Mouse (Mus musculus): ENCODE measurements around the gene Chsy1. TPM values are rescaled to one million over a fixed set of nuclear protein-coding genes. Genes with fewer than 3 reads are reported as not detected.
A peak's percentile ranks its signal among the peaks of the same experiment; 100 is the strongest.

Chsy1 gene
- 18.2 and 18.5 TPM in 2 replicates for polyA plus RNA-seq (2015; fragmentation: Nextera tagmentation; extraction: Ambion mirVana)

DNA sequence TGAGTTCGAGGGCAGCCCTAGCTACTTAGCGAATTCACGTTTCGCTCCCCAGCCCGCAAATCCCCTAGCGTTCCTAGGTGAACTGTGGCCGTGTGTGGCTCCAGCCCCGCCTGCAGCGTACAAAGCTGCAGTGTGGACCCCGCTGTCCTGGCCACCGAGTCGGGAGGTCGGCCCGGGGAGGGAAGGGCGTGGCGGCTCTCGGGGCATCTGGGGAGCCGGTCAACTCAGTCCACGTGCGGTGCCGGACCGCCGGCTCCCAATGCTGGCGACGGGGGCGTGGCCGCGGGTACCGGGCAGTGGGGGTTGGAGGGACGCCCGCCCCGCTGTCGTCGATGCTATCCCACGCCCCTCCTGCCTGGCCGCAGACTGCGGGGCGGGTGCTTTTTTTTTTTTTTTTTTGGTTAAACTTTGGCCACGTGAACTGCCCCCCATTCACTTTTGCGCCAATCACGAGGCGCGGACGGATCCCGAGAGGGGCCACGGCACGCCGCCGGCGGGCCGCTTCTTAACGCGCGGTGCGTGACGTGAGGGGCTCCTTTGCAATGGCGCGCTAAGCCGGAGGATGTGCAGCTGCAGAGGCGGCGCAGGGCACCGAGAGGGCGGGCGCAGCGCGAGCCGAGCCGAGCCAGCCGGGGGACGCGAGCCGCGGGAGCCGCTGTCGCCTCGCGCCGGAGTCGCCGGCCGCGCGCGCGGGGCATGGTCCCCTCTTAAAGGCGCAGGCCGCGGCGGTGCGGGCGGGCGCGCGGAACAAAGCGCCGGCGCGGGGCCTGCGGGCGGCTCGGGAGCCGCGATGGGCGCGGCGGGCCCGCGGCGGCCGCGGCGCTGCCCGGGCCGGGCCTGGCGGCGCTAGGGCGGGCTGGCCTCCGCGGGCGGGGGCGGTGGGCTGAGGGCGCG, at the start of gene Chsy1:
Chsy1 (plus strand) TSS at position 555 of the 894 bp plus-strand sequence.
- peak within 1 kb of the TSS; percentile 71 for H3K9ac ChIP-seq
- H3K4me3 ChIP-seq = peak within 1 kb of the TSS; percentile 91
- no peaks in the 10 kb centered on the region for H3K36me3 ChIP-seq
- H3K27ac ChIP-seq = peak within 1 kb of the TSS; percentile 91
- H3K27me3 ChIP-seq = no peaks in the 10 kb centered on the region
- ATAC-seq (ENCODE audit: borderline replicate concordance, extremely low read depth, low FRiP score, low TSS enrichment) = peak; percentile 86
- H3K4me1 ChIP-seq = peaks cover 58% of the 10 kb centered on the region
- peak within 1 kb of the TSS; percentile 71 for H3K4me2 ChIP-seq
- H3K9me3 ChIP-seq = no peaks in the 10 kb centered on the region
- whole genome bisulfite sequencing = under 1% methylated on average over 99 of the region's 123 CpGs

DNA sequence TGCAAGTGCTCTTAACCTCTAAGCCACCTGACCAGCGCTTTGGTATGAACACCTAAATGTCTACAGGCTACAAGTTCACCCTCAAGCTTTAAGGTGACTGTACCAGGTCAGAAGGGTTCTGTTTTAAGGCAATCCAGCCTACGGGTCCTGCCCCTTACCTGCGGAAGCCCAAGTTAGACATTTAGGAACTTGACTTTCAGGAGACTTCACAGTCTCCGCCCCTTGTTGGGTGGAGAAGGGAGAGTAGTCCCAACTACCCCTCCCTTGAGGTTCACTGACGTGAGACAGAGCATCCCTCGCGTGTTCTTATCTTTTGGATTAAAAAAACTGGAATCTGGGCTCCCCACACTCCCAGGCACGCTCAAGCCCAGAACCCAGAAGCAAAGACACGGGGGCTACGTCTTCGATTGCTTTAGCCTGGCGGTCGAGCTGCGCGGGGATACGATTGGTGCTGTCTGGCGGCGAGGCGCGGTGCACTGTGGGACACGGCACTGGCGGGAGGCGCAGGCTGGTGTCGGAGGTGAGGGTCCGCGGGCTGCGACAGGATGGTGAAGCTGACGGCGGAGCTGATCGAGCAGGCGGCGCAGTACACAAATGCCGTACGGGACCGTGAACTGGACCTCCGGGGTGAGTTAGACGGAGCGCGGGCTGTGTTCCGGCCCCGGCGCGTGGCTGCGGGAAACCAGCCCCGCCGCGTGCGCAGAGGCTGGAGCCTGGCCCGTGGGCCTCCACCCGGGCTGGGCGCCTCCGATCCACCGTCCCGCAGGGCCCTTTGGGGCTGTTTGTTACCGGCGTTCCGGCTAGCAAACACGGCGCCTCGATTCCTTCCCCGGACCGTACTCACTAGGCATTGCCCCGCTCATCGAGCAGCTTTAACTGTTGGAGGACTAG, 49.0 kb upstream of the Chsy1 start:
- peaks cover 12% of the 10 kb centered on the region for H3K4me1 ChIP-seq
- peak overlapping the region; percentile 99 for H3K4me3 ChIP-seq
- peaks cover 27% of the 10 kb centered on the region for H3K36me3 ChIP-seq
- WGBS = under 1% methylated on average over 64 of the region's 64 CpGs
- H3K27me3 ChIP-seq = no peaks in the 10 kb centered on the region
- H3K4me2 ChIP-seq = peak overlapping the region; percentile 78
- peak overlapping the region; percentile 75 for H3K27ac ChIP-seq
- H3K9ac ChIP-seq = peak overlapping the region; percentile 92
- H3K9me3 ChIP-seq = no peaks in the 10 kb centered on the region
- ATAC-seq (ENCODE audit: borderline replicate concordance, extremely low read depth, low FRiP score, low TSS enrichment) = peak; percentile 96

GRCm38 (mm10) chr7:66061057-66061456, 48.3 kb upstream of the Chsy1 start:
- 0 out of 2 replicates have a peak overlapping the region, but pooled peaks have one; percentile 75 for H3K27ac ChIP-seq
- H3K27me3 ChIP-seq = no peaks in the 10 kb centered on the region
- peaks cover 31% of the 10 kb centered on the region for H3K36me3 ChIP-seq
- peaks cover 12% of the 10 kb centered on the region for H3K4me1 ChIP-seq
- H3K4me3 ChIP-seq = peak overlapping the region; percentile 99
- peak overlapping the region; percentile 92 for H3K9ac ChIP-seq
- ATAC-seq (ENCODE audit: borderline replicate concordance, extremely low read depth, low FRiP score, low TSS enrichment) = no peak
- under 1% methylated on average over 14 of the region's 14 CpGs for WGBS
- H3K4me2 ChIP-seq = peak overlapping the region; percentile 78
- no peaks in the 10 kb centered on the region for H3K9me3 ChIP-seq

- no peak for ATAC-seq (ENCODE audit: borderline replicate concordance, extremely low read depth, low FRiP score, low TSS enrichment)
- Histone ChIP-seq H3K9me3 (no peaks in the 10 kb centered on the region), H3K4me1 (peaks cover 21% of the 10 kb centered on the region), H3K27me3 (no peaks in the 10 kb centered on the region), H3K4me3 (no peak overlapping the region), H3K9ac (no peak overlapping the region), H3K4me2 (no peak overlapping the region), H3K36me3 (peaks cover 54% of the 10 kb centered on the region), H3K27ac (no peak overlapping the region)
- WGBS = 65% methylated on average over 2 of the region's 2 CpGs
Observed at GRCm38 (mm10) chr7:66076411-66076810, 32.9 kb upstream of the Chsy1 start.

DNA sequence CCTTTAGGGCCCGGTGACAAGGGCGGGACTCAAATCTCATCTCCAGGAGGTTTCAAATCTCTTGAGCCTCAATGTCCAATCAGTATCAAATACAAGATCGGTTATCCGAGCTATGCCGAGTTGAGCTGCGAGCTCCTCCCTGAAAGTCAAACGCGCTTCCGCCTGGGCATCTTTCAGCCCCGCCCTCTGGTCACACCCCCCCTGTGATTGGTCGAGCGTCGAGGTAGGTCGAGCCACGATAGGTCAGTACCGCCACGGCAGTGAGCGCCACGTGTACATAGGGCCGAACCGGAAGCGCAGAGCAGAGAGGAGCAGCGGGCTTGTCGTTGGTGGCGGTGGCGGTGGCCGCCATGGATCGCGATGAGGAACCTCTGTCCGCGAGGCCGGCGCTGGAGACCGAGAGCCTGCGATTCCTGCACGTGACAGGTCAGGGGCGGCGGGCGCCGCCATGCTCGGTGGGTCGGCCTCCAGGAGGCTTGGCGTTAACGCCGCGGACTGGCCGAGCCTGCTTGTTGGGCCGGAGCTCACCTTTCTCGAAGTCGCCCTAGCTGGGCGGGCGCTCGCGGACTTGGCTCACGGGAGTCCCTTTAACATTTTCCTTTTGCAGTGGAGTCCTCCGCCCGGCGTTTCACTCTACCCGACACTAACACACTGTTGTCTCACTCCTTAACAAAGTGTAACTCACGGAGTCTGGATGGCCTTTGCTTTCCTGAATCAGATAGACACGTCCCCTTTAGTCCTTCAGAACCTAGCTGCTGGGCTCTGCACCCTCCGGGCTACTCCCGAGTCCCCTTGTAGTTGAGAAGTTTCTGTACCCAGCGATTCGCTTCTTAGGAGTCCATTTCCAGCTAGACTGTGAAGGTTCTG, 29.7 kb upstream of the Chsy1 start, which contains the start of gene Selenos:
Selenos (plus strand) TSS at position 286 of the 867 bp plus-strand sequence.
- Histone ChIP-seq H3K4me3 (peak within 1 kb of the TSS; percentile 83), H3K27me3 (no peaks in the 10 kb centered on the region), H3K4me2 (peak within 1 kb of the TSS; percentile 77), H3K9me3 (no peaks in the 10 kb centered on the region), H3K4me1 (peaks cover 21% of the 10 kb centered on the region), H3K36me3 (peaks cover 49% of the 10 kb centered on the region), H3K9ac (peak within 1 kb of the TSS; percentile 69), H3K27ac (peak within 1 kb of the TSS; percentile 82)
- ATAC-seq (ENCODE audit: borderline replicate concordance, extremely low read depth, low FRiP score, low TSS enrichment) = peak; percentile 100
- WGBS = under 1% methylated on average over 65 of the region's 65 CpGs

DNA sequence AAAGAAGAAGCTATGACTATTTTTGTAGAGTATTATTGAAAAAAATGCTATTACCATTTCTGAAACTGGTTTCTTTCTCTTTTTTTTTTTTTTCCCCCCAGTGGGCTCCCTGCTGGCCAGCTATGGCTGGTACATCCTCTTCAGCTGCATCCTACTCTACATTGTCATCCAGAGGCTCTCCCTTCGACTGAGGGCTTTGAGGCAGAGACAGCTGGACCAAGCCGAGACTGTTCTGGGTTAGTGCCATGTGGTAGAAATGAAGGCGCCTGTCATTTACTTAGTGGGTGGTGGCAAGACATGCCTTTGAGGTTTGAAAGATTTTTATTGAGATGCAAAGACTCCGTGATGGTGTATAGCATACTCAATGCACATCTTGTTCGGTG, 29.1 kb upstream of the Chsy1 start:
- H3K27ac ChIP-seq = peak overlapping the region; percentile 82; the same call in 1 of the 2 replicates
- peaks cover 21% of the 10 kb centered on the region for H3K4me1 ChIP-seq
- H3K4me3 ChIP-seq = peak overlapping the region; percentile 83
- peak overlapping the region; percentile 77 for H3K4me2 ChIP-seq
- no peaks in the 10 kb centered on the region for H3K27me3 ChIP-seq
- no peak for ATAC-seq (ENCODE audit: borderline replicate concordance, extremely low read depth, low FRiP score, low TSS enrichment)
- H3K9ac ChIP-seq = peak overlapping the region; percentile 69
- no peaks in the 10 kb centered on the region for H3K9me3 ChIP-seq
- WGBS = 24% methylated on average over 5 of the region's 5 CpGs
- peaks cover 49% of the 10 kb centered on the region for H3K36me3 ChIP-seq

DNA sequence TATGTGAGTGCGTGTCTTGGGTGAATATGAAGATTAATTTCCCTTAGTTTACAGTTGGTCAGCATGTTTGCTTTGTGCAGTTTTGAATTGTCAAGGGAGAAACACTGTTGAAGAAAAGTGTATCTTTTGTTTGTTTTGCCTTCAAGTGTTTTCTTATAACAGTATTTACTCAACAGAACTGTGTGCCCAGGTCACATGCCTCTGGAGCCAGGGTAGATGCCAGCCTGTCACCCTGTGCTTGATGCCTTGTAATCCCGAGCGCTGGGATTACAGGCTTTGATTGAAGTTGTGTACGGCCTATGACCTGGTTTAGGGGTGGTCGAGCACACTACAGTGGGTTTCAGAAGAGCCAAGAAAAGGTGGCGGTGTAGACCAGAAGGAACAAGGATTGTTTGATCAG, 25.6 kb upstream of the Chsy1 start:
- H3K9me3 ChIP-seq = no peaks in the 10 kb centered on the region
- H3K9ac ChIP-seq = no peak overlapping the region
- no peak overlapping the region for H3K27ac ChIP-seq
- peaks cover 14% of the 10 kb centered on the region for H3K4me1 ChIP-seq
- H3K27me3 ChIP-seq = no peaks in the 10 kb centered on the region
- WGBS = 78% methylated on average over 6 of the region's 6 CpGs
- peaks cover 66% of the 10 kb centered on the region for H3K36me3 ChIP-seq
- no peak overlapping the region for H3K4me2 ChIP-seq
- no peak for ATAC-seq (ENCODE audit: borderline replicate concordance, extremely low read depth, low FRiP score, low TSS enrichment)
- H3K4me3 ChIP-seq = no peak overlapping the region

DNA sequence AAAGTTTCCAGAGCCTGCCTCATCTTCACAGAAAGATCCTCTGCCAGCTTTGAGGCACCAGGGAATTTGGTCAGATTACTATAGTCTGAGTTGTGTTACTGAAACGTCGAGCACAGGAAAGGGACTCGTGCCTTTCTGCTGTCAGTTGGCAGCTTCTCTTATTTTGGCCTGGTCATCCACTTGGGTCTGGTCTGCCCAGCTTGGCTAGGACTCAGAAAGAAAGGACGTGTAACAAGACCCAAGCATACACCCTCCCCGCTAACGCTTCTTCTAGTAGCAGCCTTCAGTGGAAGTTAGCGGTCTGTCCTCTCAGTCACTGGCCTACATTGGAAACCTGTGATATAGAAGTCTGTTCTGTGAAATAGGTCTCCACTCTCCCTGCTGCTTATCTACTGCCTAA, 24.8 kb upstream of the Chsy1 start:
- H3K27ac ChIP-seq = no peak overlapping the region
- 74% methylated on average over 7 of the region's 7 CpGs for WGBS
- H3K9me3 ChIP-seq = no peaks in the 10 kb centered on the region
- peaks cover 11% of the 10 kb centered on the region for H3K4me1 ChIP-seq
- no peak overlapping the region for H3K4me3 ChIP-seq
- H3K9ac ChIP-seq = no peak overlapping the region
- peaks cover 72% of the 10 kb centered on the region for H3K36me3 ChIP-seq
- no peak for ATAC-seq (ENCODE audit: borderline replicate concordance, extremely low read depth, low FRiP score, low TSS enrichment)
- H3K27me3 ChIP-seq = no peaks in the 10 kb centered on the region
- H3K4me2 ChIP-seq = no peak overlapping the region

DNA sequence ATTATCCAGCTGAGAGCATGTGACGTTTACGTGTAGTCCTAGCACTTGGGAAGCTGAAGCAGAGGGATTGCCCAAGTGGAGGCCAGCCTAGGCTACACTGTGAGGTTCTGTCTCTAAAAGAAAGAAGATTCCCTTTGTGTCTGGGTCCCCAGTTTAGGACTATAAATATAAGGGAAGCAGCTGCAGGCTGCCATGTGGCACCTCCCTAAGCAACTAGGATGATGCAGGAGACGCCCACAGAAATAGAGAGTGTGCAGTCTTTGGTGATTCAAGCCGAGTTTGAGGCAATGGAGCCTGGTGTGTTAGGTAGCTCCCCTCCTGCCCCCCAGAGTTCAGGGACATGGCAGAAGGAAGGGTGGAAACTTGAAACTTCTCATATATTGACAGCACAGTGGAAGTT, 21.7 kb upstream of the Chsy1 start:
- no peak overlapping the region for H3K9ac ChIP-seq
- H3K27ac ChIP-seq = no peak overlapping the region
- no peak overlapping the region for H3K4me3 ChIP-seq
- peaks cover 94% of the 10 kb centered on the region for H3K36me3 ChIP-seq
- ATAC-seq (ENCODE audit: borderline replicate concordance, extremely low read depth, low FRiP score, low TSS enrichment) = no peak
- no peaks in the 10 kb centered on the region for H3K4me1 ChIP-seq
- no peaks in the 10 kb centered on the region for H3K9me3 ChIP-seq
- no peak overlapping the region for H3K4me2 ChIP-seq
- no peaks in the 10 kb centered on the region for H3K27me3 ChIP-seq
- WGBS = 89% methylated on average over 4 of the region's 4 CpGs

DNA sequence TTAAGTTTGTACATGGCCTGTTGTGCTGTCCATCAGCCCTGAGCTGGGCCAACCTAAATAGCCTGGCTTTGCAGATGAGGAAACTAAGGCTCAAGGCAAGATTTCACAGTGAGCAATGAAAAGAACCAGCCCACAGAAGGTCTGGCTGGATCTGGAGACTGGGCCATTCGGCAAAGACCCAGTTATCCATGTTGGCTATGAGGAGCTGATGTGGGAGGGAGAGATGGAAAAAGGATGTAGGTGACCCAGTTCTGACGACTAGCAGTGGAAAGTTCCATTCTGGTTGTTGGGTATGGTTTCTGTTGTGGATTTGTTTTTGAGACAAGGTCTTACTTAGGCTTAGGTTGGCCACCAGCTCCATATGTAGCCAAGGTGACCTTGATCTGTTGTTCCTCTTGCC, 21.2 kb upstream of the Chsy1 start:
- ATAC-seq (ENCODE audit: borderline replicate concordance, extremely low read depth, low FRiP score, low TSS enrichment) = no peak
- Histone ChIP-seq H3K4me3 (no peak overlapping the region), H3K9me3 (no peaks in the 10 kb centered on the region), H3K36me3 (peaks cover 90% of the 10 kb centered on the region), H3K27me3 (no peaks in the 10 kb centered on the region), H3K4me1 (no peaks in the 10 kb centered on the region), H3K27ac (no peak overlapping the region), H3K4me2 (no peak overlapping the region), H3K9ac (no peak overlapping the region)
- 83% methylated on average over 2 of the region's 2 CpGs for WGBS

DNA sequence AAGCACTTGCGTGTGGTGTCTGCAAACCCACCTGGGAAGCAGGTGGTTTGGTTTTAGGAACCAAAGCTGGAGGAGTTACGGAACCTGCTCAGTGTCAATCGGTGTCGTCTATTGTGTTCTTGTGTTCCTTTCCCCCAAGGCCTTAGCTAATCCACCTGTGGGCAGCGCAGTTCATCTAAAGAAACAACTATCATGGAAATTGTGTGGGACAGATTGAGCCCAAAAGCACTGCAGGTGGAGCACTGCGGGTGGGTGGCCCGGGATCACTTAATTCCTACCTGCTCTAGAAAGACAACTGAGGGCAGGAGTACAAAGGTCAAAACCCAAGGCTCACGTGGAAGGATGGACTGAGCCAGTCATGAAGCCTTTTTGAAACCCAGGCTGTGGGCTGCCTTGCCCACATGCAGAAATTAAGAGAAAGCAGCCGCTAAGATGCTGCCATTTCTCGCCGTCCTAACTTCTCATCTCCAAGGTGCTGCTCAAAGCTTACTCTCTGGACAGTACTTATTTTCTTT, 18.6 kb upstream of the Chsy1 start:
- no peak overlapping the region for H3K9ac ChIP-seq
- no peak for ATAC-seq (ENCODE audit: borderline replicate concordance, extremely low read depth, low FRiP score, low TSS enrichment)
- H3K4me1 ChIP-seq = no peaks in the 10 kb centered on the region
- H3K4me3 ChIP-seq = no peak overlapping the region
- H3K27ac ChIP-seq = no peak overlapping the region
- no peak overlapping the region for H3K4me2 ChIP-seq
- 88% methylated on average over 11 of the region's 11 CpGs for WGBS
- no peaks in the 10 kb centered on the region for H3K9me3 ChIP-seq
- peaks cover 64% of the 10 kb centered on the region for H3K36me3 ChIP-seq
- no peaks in the 10 kb centered on the region for H3K27me3 ChIP-seq

Data from lung, embryonic 15.5 days (tissue).